Mouse (Mus musculus) kidney, adult 2 months (tissue): Measurements from ENCODE around the gene Pcca. TPM values are rescaled to one million over a fixed set of nuclear protein-coding genes. Genes with fewer than 3 reads are reported as not detected.

Experiments used
- DNase-seq: peaks from one replicate; pipeline ENCODE4 v3.0.0; 2021
- H3K27ac ChIP-seq: fragments of 200-500 bp; 2 replicates; pipeline ENCODE4 v1.5.1; 2012; ENCODE audit warnings: low read depth, low read length, control low read depth, inconsistent platforms; ENCODE audit not compliant: insufficient read depth
- H3K27me3 ChIP-seq: fragments of 200-500 bp; replicated peaks from 2 replicates; pipeline ENCODE4 v1.6.1; 2012; ENCODE audit warnings: mild to moderate bottlenecking, moderate library complexity, low read length, inconsistent platforms; ENCODE audit not compliant: control insufficient read depth, insufficient read depth
- H3K36me3 ChIP-seq: fragments of 200-500 bp; 2 replicates; pipeline ENCODE4 v1.6.1; 2012; ENCODE audit warnings: mild to moderate bottlenecking, moderate library complexity, low read length, inconsistent platforms; ENCODE audit not compliant: control insufficient read depth, insufficient read depth
- H3K4me1 ChIP-seq: fragments of 200-500 bp; 2 replicates; pipeline ENCODE4 v1.6.1; 2011; ENCODE audit warnings: low read length; ENCODE audit not compliant: control insufficient read depth, insufficient read depth
- H3K4me3 ChIP-seq: fragments of 200-500 bp; 2 replicates; pipeline ENCODE4 v1.5.1; 2011; ENCODE audit warnings: mild to moderate bottlenecking, low read depth, low read length, control low read depth; ENCODE audit not compliant: insufficient read depth
- CTCF ChIP-seq: fragments of 200-500 bp; conservative IDR thresholded peaks from 2 replicates; pipeline ENCODE4 v1.5.1; 2011; ENCODE audit warnings: low read depth, mild to moderate bottlenecking, control low read depth, low read length, moderate library complexity, mixed read lengths; ENCODE audit not compliant: insufficient read depth, insufficient read length
- POLR2A ChIP-seq: fragments of 200-500 bp; IDR thresholded peaks from one replicate; pipeline ENCODE4 v1.6.1; 2011; ENCODE audit warnings: low read depth, low read length, control low read depth
- WGBS: fragments of 180-500 bp; shearing (Covaris S2); methylation state at CpG from one replicate; pipeline ENCODE4 v1.1.7; 2018; 5-methylcytosine and 5-hydroxymethylcytosine counted together
- polyA plus RNA-seq: library from polyadenylated mRNA; depleted of rRNA; stranded (reverse); fragments of >200 nt; gene quantifications from 2 replicates; pipeline ENCODE4 v1.2.3, GENCODE M21; 2012

The Pcca gene
- polyA plus RNA-seq, 1 experiment = 77.1 TPM

- peak; percentile 4 for DNase-seq
- WGBS = 80% methylated on average over 4 of the region's 4 CpGs
- no peak for TF ChIP-seq CTCF
- no peak for TF ChIP-seq POLR2A
- Histone ChIP-seq H3K4me1 (no peaks in the 10 kb centered on the region), H3K4me3 (no peak overlapping the region), H3K27ac (no peak overlapping the region), H3K36me3 (no peaks in the 10 kb centered on the region), H3K27me3 (no peaks in the 10 kb centered on the region)
Observed at GRCm38 (mm10) chr14:122800296-122800695, 266.2 kb downstream of the Pcca start.

GRCm38 (mm10) chr14:122821002-122821401, 286.9 kb downstream of the Pcca start:
- 90% methylated on average over 3 of the region's 3 CpGs for WGBS
- no peak for DNase-seq
- no peaks in the 10 kb centered on the region for H3K4me1 ChIP-seq
- H3K36me3 ChIP-seq = no peaks in the 10 kb centered on the region
- no peak overlapping the region for H3K4me3 ChIP-seq
- no peaks in the 10 kb centered on the region for H3K27me3 ChIP-seq
- no peak for TF ChIP-seq CTCF
- TF ChIP-seq POLR2A = no peak
- H3K27ac ChIP-seq = no peak overlapping the region

- TF ChIP-seq CTCF = no peak
- TF ChIP-seq POLR2A = no peak
- H3K4me1 ChIP-seq = no peaks in the 10 kb centered on the region
- H3K27me3 ChIP-seq = no peaks in the 10 kb centered on the region
- H3K27ac ChIP-seq = no peak overlapping the region
- H3K4me3 ChIP-seq = no peak overlapping the region
- DNase-seq = no peak
- H3K36me3 ChIP-seq = peaks cover 2% of the 10 kb centered on the region; the same call in 1 of the 2 replicates
- WGBS = 55% methylated on average over 2 of the region's 2 CpGs
Observed at GRCm38 (mm10) chr14:122823791-122824190, 289.7 kb downstream of the Pcca start.

DNA sequence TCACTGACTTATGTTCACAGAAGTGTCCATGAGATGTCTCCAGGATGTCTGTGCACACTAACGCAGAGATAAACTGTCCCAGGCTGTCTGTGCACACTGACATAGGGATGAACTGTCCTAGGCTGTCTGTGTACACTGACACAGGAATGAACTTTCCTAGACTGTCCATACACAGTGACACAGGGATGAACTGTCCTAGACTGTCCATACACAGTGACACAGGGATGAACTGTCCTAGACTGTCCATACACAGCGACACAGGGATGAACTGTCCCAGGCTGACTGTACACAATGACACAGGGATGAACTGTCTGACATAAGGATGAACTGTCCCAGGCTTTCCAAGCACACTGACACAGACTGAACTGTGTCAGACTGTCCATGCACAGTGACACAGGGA, 291.3 kb downstream of the Pcca start:
- Histone ChIP-seq H3K4me3 (no peak overlapping the region), H3K36me3 (peaks cover 2% of the 10 kb centered on the region; the same call in 1 of the 2 replicates), H3K27ac (no peak overlapping the region), H3K27me3 (no peaks in the 10 kb centered on the region), H3K4me1 (no peaks in the 10 kb centered on the region)
- WGBS = 94% methylated on average over 2 of the region's 2 CpGs
- DNase-seq = no peak
- TF ChIP-seq CTCF (no peak), POLR2A (no peak)

DNA sequence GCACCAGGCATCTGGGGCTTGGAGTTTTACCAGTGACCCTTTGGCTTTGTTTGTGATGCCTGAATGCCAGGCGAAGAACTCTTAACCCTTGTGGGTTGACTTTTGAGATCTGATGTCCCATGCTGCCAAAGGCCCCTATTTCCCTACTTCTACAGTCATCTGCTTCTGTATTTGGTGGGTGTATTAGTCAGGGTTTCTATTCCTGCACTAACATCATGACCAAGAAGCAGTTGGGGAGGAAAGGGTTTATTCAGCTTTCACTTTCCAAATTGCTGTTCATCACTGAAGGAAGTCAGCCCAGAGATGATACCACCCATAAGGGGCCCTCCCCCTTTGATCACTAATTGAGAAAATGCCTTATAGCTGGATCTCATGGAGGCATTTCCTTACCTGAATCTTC, 296.3 kb downstream of the Pcca start:
- H3K4me3 ChIP-seq = no peak overlapping the region
- WGBS = 100% methylated on average over 1 of the region's 1 CpGs
- no peaks in the 10 kb centered on the region for H3K4me1 ChIP-seq
- DNase-seq = no peak
- TF ChIP-seq CTCF (no peak), POLR2A (no peak)
- H3K27me3 ChIP-seq = no peaks in the 10 kb centered on the region
- peaks cover 2% of the 10 kb centered on the region; the same call in 1 of the 2 replicates for H3K36me3 ChIP-seq
- H3K27ac ChIP-seq = no peak overlapping the region

DNA sequence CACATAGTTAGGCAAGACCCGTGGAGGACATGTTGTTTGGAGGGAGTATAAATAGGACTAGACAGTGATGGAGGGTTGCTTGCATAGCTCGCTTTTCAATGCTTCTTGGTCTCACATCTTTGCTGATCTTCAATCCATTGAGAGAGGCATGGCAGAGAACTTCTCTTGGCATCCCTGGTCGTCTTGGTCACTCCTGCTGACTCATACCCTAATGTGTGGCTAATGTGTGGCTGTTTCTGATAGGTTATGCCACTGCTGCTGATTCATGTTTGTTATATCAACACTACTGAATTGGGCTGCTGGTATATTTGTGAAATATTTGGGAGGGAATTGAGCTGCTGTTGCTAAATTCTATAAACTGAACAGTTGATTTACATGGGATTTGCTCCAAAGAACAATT, 299.5 kb downstream of the Pcca start:
- DNase-seq = no peak
- H3K4me3 ChIP-seq = no peak overlapping the region
- WGBS = 91% methylated on average over 3 of the region's 3 CpGs
- no peak overlapping the region for H3K27ac ChIP-seq
- no peak for TF ChIP-seq CTCF
- TF ChIP-seq POLR2A = no peak
- no peaks in the 10 kb centered on the region for H3K36me3 ChIP-seq
- no peaks in the 10 kb centered on the region for H3K27me3 ChIP-seq
- H3K4me1 ChIP-seq = no peaks in the 10 kb centered on the region

- DNase-seq = no peak
- Histone ChIP-seq H3K27me3 (no peaks in the 10 kb centered on the region), H3K36me3 (no peaks in the 10 kb centered on the region), H3K4me3 (no peak overlapping the region), H3K27ac (no peak overlapping the region), H3K4me1 (no peaks in the 10 kb centered on the region)
- WGBS = 97% methylated on average over 1 of the region's 1 CpGs
- TF ChIP-seq CTCF (no peak), POLR2A (no peak)
Observed at GRCm38 (mm10) chr14:122834753-122835152, 300.6 kb downstream of the Pcca start.
